Mouse (Mus musculus): Measurements from ENCODE around the gene Zfp1.

The Zfp1 gene

GRCm38 (mm10) chr8:111625694-111626527 is 17.3 kb upstream of the Zfp1 start:
- DNase-seq (ENCODE audit: low spot score in 2 of 2): peak; percentile 58 to 69

- no peak for DNase-seq (ENCODE audit: low spot score in 2 of 2)
Measured at GRCm38 (mm10) chr8:111626528-111626820, 16.7 kb upstream of the Zfp1 start.

GRCm38 (mm10) chr8:111626933-111627332 is 16.3 kb upstream of the Zfp1 start:
- no peak for DNase-seq (ENCODE audit: low spot score in 2 of 2)

GRCm38 (mm10) chr8:111627923-111628322 is 15.3 kb upstream of the Zfp1 start:
- no peak for DNase-seq (ENCODE audit: low spot score in 2 of 2)

GRCm38 (mm10) chr8:111628401-111628800 is 14.8 kb upstream of the Zfp1 start:
- DNase-seq (ENCODE audit: low spot score in 2 of 2): no peak

GRCm38 (mm10) chr8:111628894-111629501 is 14.2 kb upstream of the Zfp1 start:
- no peak for DNase-seq (ENCODE audit: low spot score in 2 of 2)

GRCm38 (mm10) chr8:111630105-111630521 is 13.1 kb upstream of the Zfp1 start, which contains the start of gene Ldhd:
Gene Ldhd, minus strand, starts transcription at chr8:111630374.
- no peak for DNase-seq (ENCODE audit: low spot score in 2 of 2)

- no peak for DNase-seq (ENCODE audit: low spot score in 2 of 2)
Measured at GRCm38 (mm10) chr8:111631589-111631988, 11.6 kb upstream of the Zfp1 start.

- DNase-seq (ENCODE audit: low spot score in 2 of 2): no peak
Measured at GRCm38 (mm10) chr8:111632976-111633375, 10.2 kb upstream of the Zfp1 start.

GRCm38 (mm10) chr8:111638086-111638485 is 5.1 kb upstream of the Zfp1 start:
- no peak for DNase-seq (ENCODE audit: low spot score in 2 of 2)

- no peak for DNase-seq (ENCODE audit: low spot score in 2 of 2)
Measured at GRCm38 (mm10) chr8:111641064-111641463, 2.1 kb upstream of the Zfp1 start.

GRCm38 (mm10) chr8:111642496-111642895 is 705 bp upstream of the Zfp1 start:
- DNase-seq (ENCODE audit: low spot score in 2 of 2): no peak

GRCm38 (mm10) chr8:111642939-111643263 is 300 bp upstream of the Zfp1 start:
- no peak for DNase-seq (ENCODE audit: low spot score in 2 of 2)

- peak; percentile 77 to 83 for DNase-seq (ENCODE audit: low spot score in 2 of 2)
Measured at GRCm38 (mm10) chr8:111644286-111645051, 1.3 kb downstream of the Zfp1 start.

GRCm38 (mm10) chr8:111645715-111646114 is 2.5 kb downstream of the Zfp1 start:
- peak in 1 of 2 experiments; percentile 23 for DNase-seq (ENCODE audit: low spot score in 2 of 2)

GRCm38 (mm10) chr8:111648834-111649233 is 5.6 kb downstream of the Zfp1 start:
- DNase-seq (ENCODE audit: low spot score in 2 of 2): no peak

GRCm38 (mm10) chr8:111650651-111651050 is 7.5 kb downstream of the Zfp1 start:
- DNase-seq (ENCODE audit: low spot score in 2 of 2): no peak

GRCm38 (mm10) chr8:111653524-111653923 is 10.3 kb downstream of the Zfp1 start:
- no peak for DNase-seq (ENCODE audit: low spot score in 2 of 2)

- DNase-seq (ENCODE audit: low spot score in 2 of 2): no peak
Measured at GRCm38 (mm10) chr8:111657312-111657854, 14.2 kb downstream of the Zfp1 start.

GRCm38 (mm10) chr8:111658819-111659423 is 15.7 kb downstream of the Zfp1 start:
- DNase-seq (ENCODE audit: low spot score in 2 of 2): no peak

- peak; percentile 33 to 66 for DNase-seq (ENCODE audit: low spot score in 2 of 2)
Measured at GRCm38 (mm10) chr8:111662473-111662872, 19.3 kb downstream of the Zfp1 start.

- DNase-seq (ENCODE audit: low spot score in 2 of 2): no peak
Measured at GRCm38 (mm10) chr8:111666751-111667150, 23.6 kb downstream of the Zfp1 start.
